Mouse (Mus musculus): ENCODE data around the gene Edn2. TPM values are rescaled to one million over a fixed set of nuclear protein-coding genes. Genes with fewer than 3 reads are reported as not detected.

Gene Edn2
- polyA plus RNA-seq, 1 experiment from 2014 or later = 1.0 TPM

GRCm38 (mm10) chr4:120153736-120154135, 7.3 kb upstream of the Edn2 start:
- H3K4me1 ChIP-seq (ENCODE audit: control insufficient read depth in 2 of 2, insufficient read depth in 2 of 2, low read length in 2 of 2) = peaks cover 15% of the 10 kb centered on the region in 2 experiments
- H3K9me3 ChIP-seq (ENCODE audit: control insufficient read depth, low read length) = no peaks in the 10 kb centered on the region
- H3K9ac ChIP-seq (ENCODE audit: low read length) = no peak overlapping the region
- WGBS = 73% methylated on average over 3 of the region's 3 CpGs
- no peak for ATAC-seq (ENCODE audit: insufficient number of reproducible peaks, insufficient read depth, low FRiP score, low read depth)
- H3K27ac ChIP-seq (replicated peaks in 1 of 2; ENCODE audit: control insufficient read depth in 1 of 2, insufficient read depth in 1 of 2, low read depth in 2 of 2, low read length in 2 of 2) = no peak overlapping the region
- no peak overlapping the region for H3K4me3 ChIP-seq (ENCODE audit: control insufficient read depth in 1 of 2, insufficient read depth in 1 of 2, low read depth in 1 of 2, low read length in 2 of 2)
- no peaks in the 10 kb centered on the region for H3K36me3 ChIP-seq (ENCODE audit: control insufficient read depth, insufficient read depth, low read length)
- H3K4me2 ChIP-seq (ENCODE audit: low read length) = no peak overlapping the region
- H3K27me3 ChIP-seq (ENCODE audit: control insufficient read depth, insufficient read depth, low read length) = no peaks in the 10 kb centered on the region

DNA sequence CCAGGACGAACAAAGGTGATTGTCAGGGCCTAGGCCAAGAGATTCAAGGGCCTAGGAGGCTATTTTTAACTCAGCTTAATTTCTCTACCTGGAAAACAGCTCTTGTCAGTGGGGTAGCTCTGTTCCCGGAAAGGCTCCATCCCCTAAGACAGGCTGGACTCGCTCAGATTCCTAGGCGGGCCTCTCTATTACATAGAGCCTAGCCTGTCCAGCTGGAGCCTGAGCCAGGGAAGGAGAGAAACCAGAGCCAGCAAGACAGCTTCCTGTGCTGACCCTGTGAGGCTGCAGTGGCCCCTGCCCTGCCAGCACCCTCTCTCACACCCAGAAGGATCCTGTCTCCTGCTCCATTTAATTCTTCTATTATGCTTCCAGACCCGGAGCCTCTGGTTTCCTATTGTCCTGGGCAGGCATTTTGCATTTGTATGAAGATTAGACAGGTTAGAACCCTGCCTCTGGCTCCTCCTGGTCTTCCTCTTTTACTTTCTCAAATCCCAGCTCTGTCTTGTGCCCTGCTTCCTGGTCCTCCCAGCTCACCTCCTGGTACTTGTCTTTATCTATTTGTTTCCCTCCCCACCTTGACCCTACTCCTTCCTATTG, 2.2 kb upstream of the Edn2 start:
- H3K27ac ChIP-seq (replicated peaks in 1 of 2; ENCODE audit: control insufficient read depth in 1 of 2, insufficient read depth in 1 of 2, low read depth in 2 of 2, low read length in 2 of 2) = 0 out of 4 replicates have a peak overlapping the region, but pooled peaks of 1 of the 2 experiments have one; percentile 1
- H3K4me1 ChIP-seq (ENCODE audit: control insufficient read depth in 2 of 2, insufficient read depth in 2 of 2, low read length in 2 of 2) = peaks cover 29 to 37% of the 10 kb centered on the region in 2 experiments
- no peak for ATAC-seq (ENCODE audit: insufficient number of reproducible peaks, insufficient read depth, low FRiP score, low read depth)
- H3K9me3 ChIP-seq (ENCODE audit: control insufficient read depth, low read length) = no peaks in the 10 kb centered on the region
- H3K27me3 ChIP-seq (ENCODE audit: control insufficient read depth, insufficient read depth, low read length) = peaks cover 5% of the 10 kb centered on the region
- H3K4me2 ChIP-seq (ENCODE audit: low read length) = no peak overlapping the region
- peak overlapping the region; percentile 13; the same call in 1 of the 2 replicates for H3K9ac ChIP-seq (ENCODE audit: low read length)
- WGBS = 22% methylated on average over 5 of the region's 5 CpGs
- no peaks in the 10 kb centered on the region for H3K36me3 ChIP-seq (ENCODE audit: control insufficient read depth, insufficient read depth, low read length)
- H3K4me3 ChIP-seq (ENCODE audit: control insufficient read depth in 1 of 2, insufficient read depth in 1 of 2, low read depth in 1 of 2, low read length in 2 of 2) = no peak overlapping the region

DNA sequence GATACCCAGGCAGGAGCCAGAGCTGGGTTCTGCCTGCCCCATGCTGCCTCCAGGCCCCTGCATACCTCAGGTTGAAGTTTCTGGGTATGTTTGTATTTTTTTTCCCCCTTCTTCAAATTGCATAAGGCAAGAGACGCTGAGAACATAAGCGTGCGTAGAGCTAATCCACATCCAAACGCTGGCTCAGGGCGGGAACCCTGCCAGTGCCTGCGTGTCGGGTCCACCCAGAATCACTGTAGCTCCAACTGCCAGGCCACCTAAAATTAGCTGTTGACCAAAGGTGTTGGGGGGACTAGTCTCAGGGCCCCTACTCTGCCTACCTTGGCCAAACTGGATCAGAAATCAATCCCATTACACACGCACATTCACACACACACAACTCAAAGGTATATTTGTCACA, 1.6 kb downstream of the Edn2 start:
- WGBS = 76% methylated on average over 8 of the region's 8 CpGs
- no peaks in the 10 kb centered on the region for H3K9me3 ChIP-seq (ENCODE audit: control insufficient read depth, low read length)
- ATAC-seq (ENCODE audit: insufficient number of reproducible peaks, insufficient read depth, low FRiP score, low read depth) = no peak
- no peaks in the 10 kb centered on the region for H3K36me3 ChIP-seq (ENCODE audit: control insufficient read depth, insufficient read depth, low read length)
- H3K4me1 ChIP-seq (ENCODE audit: control insufficient read depth in 2 of 2, insufficient read depth in 2 of 2, low read length in 2 of 2) = peaks cover 29 to 37% of the 10 kb centered on the region in 2 experiments
- H3K4me3 ChIP-seq (ENCODE audit: control insufficient read depth in 1 of 2, insufficient read depth in 1 of 2, low read depth in 1 of 2, low read length in 2 of 2) = no peak overlapping the region
- no peak overlapping the region for H3K27ac ChIP-seq (replicated peaks in 1 of 2; ENCODE audit: control insufficient read depth in 1 of 2, insufficient read depth in 1 of 2, low read depth in 2 of 2, low read length in 2 of 2)
- H3K9ac ChIP-seq (ENCODE audit: low read length) = no peak overlapping the region
- H3K27me3 ChIP-seq (ENCODE audit: control insufficient read depth, insufficient read depth, low read length) = peaks cover 8% of the 10 kb centered on the region
- no peak overlapping the region for H3K4me2 ChIP-seq (ENCODE audit: low read length)

DNA sequence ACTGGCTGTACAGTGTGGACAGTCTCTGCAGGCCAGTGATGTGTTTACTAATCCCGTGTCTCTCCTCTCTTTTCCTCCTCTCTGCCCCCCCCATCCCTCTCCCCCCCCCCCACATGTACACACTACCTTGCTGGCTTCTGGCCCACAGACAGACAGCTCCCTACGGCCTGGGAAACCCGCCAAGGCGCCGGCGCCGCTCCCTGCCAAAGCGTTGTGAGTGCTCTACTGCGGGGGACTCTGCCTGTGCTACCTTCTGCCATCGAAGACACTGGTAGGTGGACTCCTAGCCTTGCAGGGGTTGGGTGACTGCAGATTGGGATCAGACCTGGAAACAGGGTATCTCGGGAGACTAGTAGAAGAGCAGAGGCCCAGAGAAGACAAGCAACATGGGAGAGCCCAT, 2.2 kb downstream of the Edn2 start:
- no peak overlapping the region for H3K4me3 ChIP-seq (ENCODE audit: control insufficient read depth in 1 of 2, insufficient read depth in 1 of 2, low read depth in 1 of 2, low read length in 2 of 2)
- peak; percentile 22; the same call in 1 of the 2 replicates for ATAC-seq (ENCODE audit: insufficient number of reproducible peaks, insufficient read depth, low FRiP score, low read depth)
- no peaks in the 10 kb centered on the region for H3K36me3 ChIP-seq (ENCODE audit: control insufficient read depth, insufficient read depth, low read length)
- WGBS = 17% methylated on average over 11 of the region's 11 CpGs
- H3K9me3 ChIP-seq (ENCODE audit: control insufficient read depth, low read length) = no peaks in the 10 kb centered on the region
- no peak overlapping the region for H3K4me2 ChIP-seq (ENCODE audit: low read length)
- peaks cover 8% of the 10 kb centered on the region for H3K27me3 ChIP-seq (ENCODE audit: control insufficient read depth, insufficient read depth, low read length)
- peak overlapping the region; percentile 30; the same call in 1 of the 2 replicates for H3K9ac ChIP-seq (ENCODE audit: low read length)
- H3K4me1 ChIP-seq (ENCODE audit: control insufficient read depth in 2 of 2, insufficient read depth in 2 of 2, low read length in 2 of 2) = peaks cover 26 to 37% of the 10 kb centered on the region in 2 experiments
- no peak overlapping the region for H3K27ac ChIP-seq (replicated peaks in 1 of 2; ENCODE audit: control insufficient read depth in 1 of 2, insufficient read depth in 1 of 2, low read depth in 2 of 2, low read length in 2 of 2)

- Histone ChIP-seq H3K4me2 (ENCODE audit: low read length) (no peak overlapping the region), H3K9ac (ENCODE audit: low read length) (no peak overlapping the region), H3K36me3 (ENCODE audit: control insufficient read depth, insufficient read depth, low read length) (no peaks in the 10 kb centered on the region), H3K4me1 (ENCODE audit: control insufficient read depth in 2 of 2, insufficient read depth in 2 of 2, low read length in 2 of 2) (peaks cover 23 to 37% of the 10 kb centered on the region in 2 experiments), H3K9me3 (ENCODE audit: control insufficient read depth, low read length) (no peaks in the 10 kb centered on the region), H3K27me3 (ENCODE audit: control insufficient read depth, insufficient read depth, low read length) (peaks cover 8% of the 10 kb centered on the region), H3K27ac (replicated peaks in 1 of 2; ENCODE audit: control insufficient read depth in 1 of 2, insufficient read depth in 1 of 2, low read depth in 2 of 2, low read length in 2 of 2) (no peak overlapping the region), H3K4me3 (ENCODE audit: control insufficient read depth in 1 of 2, insufficient read depth in 1 of 2, low read depth in 1 of 2, low read length in 2 of 2) (no peak overlapping the region)
- ATAC-seq (ENCODE audit: insufficient number of reproducible peaks, insufficient read depth, low FRiP score, low read depth) = no peak
- 91% methylated on average over 5 of the region's 5 CpGs for WGBS
Observed at GRCm38 (mm10) chr4:120164316-120164715, 3.3 kb downstream of the Edn2 start.

DNA sequence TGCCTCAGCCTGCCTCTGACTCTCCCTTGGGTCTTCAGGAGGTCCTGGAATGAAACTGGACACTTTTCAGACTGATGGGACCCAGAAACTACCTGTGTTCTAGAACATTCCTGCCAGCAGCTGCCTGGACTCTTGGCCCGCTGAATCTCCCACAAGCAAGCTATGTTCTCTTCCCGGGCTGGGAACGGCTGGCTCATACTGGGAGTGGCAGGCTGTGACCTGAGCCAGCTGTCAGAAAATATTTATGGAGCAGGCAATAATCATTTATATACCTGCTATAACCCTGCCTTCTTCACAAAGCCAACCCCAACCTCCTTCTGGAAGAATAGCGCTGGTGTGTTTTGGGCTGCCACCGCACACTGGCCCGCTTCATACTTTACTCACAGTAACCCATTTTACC, 6.8 kb downstream of the Edn2 start:
- no peak overlapping the region for H3K4me3 ChIP-seq (ENCODE audit: control insufficient read depth in 1 of 2, insufficient read depth in 1 of 2, low read depth in 1 of 2, low read length in 2 of 2)
- H3K4me1 ChIP-seq (ENCODE audit: control insufficient read depth in 2 of 2, insufficient read depth in 2 of 2, low read length in 2 of 2) = peaks cover 27 to 40% of the 10 kb centered on the region in 2 experiments
- H3K27ac ChIP-seq (replicated peaks in 1 of 2; ENCODE audit: control insufficient read depth in 1 of 2, insufficient read depth in 1 of 2, low read depth in 2 of 2, low read length in 2 of 2) = no peak overlapping the region
- no peaks in the 10 kb centered on the region for H3K9me3 ChIP-seq (ENCODE audit: control insufficient read depth, low read length)
- no peak for ATAC-seq (ENCODE audit: insufficient number of reproducible peaks, insufficient read depth, low FRiP score, low read depth)
- no peak overlapping the region for H3K4me2 ChIP-seq (ENCODE audit: low read length)
- H3K27me3 ChIP-seq (ENCODE audit: control insufficient read depth, insufficient read depth, low read length) = 0 out of 2 replicates have a peak, but pooled peaks cover 3% of the 10 kb centered on the region
- 86% methylated on average over 6 of the region's 6 CpGs for WGBS
- H3K9ac ChIP-seq (ENCODE audit: low read length) = no peak overlapping the region
- H3K36me3 ChIP-seq (ENCODE audit: control insufficient read depth, insufficient read depth, low read length) = no peaks in the 10 kb centered on the region

- H3K4me3 ChIP-seq (ENCODE audit: control insufficient read depth in 1 of 2, insufficient read depth in 1 of 2, low read depth in 1 of 2, low read length in 2 of 2) = no peak overlapping the region
- H3K36me3 ChIP-seq (ENCODE audit: control insufficient read depth, insufficient read depth, low read length) = no peaks in the 10 kb centered on the region
- H3K27ac ChIP-seq (replicated peaks in 1 of 2; ENCODE audit: control insufficient read depth in 1 of 2, insufficient read depth in 1 of 2, low read depth in 2 of 2, low read length in 2 of 2) = no peak overlapping the region
- peaks cover 23 to 36% of the 10 kb centered on the region in 2 experiments for H3K4me1 ChIP-seq (ENCODE audit: control insufficient read depth in 2 of 2, insufficient read depth in 2 of 2, low read length in 2 of 2)
- WGBS = 77% methylated on average over 4 of the region's 4 CpGs
- no peaks in the 10 kb centered on the region for H3K9me3 ChIP-seq (ENCODE audit: control insufficient read depth, low read length)
- H3K27me3 ChIP-seq (ENCODE audit: control insufficient read depth, insufficient read depth, low read length) = 0 out of 2 replicates have a peak, but pooled peaks cover 3% of the 10 kb centered on the region
- H3K9ac ChIP-seq (ENCODE audit: low read length) = no peak overlapping the region; the same call in 1 of the 2 replicates
- ATAC-seq (ENCODE audit: insufficient number of reproducible peaks, insufficient read depth, low FRiP score, low read depth) = no peak
- no peak overlapping the region for H3K4me2 ChIP-seq (ENCODE audit: low read length)
Observed at GRCm38 (mm10) chr4:120168346-120168745, 7.3 kb downstream of the Edn2 start.
